Mouse (Mus musculus) left cerebral cortex, adult 2 months (tissue): ENCODE measurements at regions not wholly inside any gene's neighbourhood (a gene's known extent, or its start where the extent isn't known, plus 50 kb on each side); places are given as distances from the start of the nearest gene placed in this dataset.

Experiments
- DNase-seq, 2 experiments: peaks; one replicate each; pipeline ENCODE4 v3.0.0; 2021 to 2022; ENCODE audit warnings: low spot score in 2 of 2, mixed read lengths in 1 of 2; ENCODE audit errors: extremely low spot score in 1 of 2
- H3K27ac ChIP-seq: fragments of 200-600 bp; 2 replicates; pipeline ENCODE4 v1.8.1; 2022
- H3K4me3 ChIP-seq: fragments of 200-600 bp; 2 replicates; pipeline ENCODE4 v1.8.1; 2022
- CTCF ChIP-seq: fragments of 200-600 bp; IDR thresholded peaks from 2 replicates; pipeline ENCODE4 v1.8.1; 2022; ENCODE audit warnings: antibody characterized with exemption, mild to moderate bottlenecking, moderate library complexity
- intact Hi-C: fragments of 180-260 bp; cut with DNase I; formaldehyde crosslinking; loops from one replicate; pipeline ENCODE4 v1.15.1; 2025

DNA sequence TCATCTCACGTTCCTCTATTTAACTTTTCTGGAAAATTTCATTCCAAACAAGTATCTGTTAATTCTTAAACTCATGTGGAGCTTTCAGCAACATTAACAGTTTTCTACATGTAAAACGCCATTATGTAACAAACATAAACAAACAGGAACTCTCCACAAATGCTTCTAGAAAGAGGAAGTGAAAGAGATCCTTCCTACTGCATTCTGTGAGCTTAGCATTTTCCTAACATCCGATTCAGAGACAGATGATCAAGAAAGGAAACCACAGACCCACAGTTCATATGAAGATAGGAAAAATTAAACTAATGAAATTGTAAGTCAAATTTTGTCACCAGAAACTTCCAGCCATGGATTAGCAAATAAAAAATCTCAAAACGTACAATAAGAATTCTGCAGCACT, 1070.6 kb upstream of the Cited2 start:
- no peak for TF ChIP-seq CTCF
- intact Hi-C loops, result no loop called here
- Histone ChIP-seq H3K4me3 (no peak overlapping the region), H3K27ac (no peak overlapping the region)
- no peak for DNase-seq

DNA sequence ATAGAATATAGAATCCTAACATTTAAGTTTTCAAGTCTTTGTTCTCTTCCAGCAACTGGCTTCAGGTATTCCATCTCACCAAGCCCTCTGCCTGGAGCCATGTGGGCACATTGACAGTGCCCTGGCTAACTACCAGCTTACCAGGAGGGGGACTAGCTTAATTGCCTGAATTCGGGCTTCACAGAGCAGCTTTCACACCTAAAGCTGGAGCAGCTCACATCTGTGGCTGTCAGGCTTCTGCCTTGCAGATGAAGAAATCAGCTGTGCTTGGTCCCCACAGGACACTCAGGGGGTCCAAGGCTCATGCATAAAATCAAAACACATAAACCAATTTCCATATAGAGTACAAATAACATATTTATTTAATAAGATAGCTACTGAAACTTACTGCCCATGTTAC, 1058.5 kb upstream of the Cited2 start:
- no peak for DNase-seq
- intact Hi-C loops, result no loop called here
- TF ChIP-seq CTCF, result no peak
- Histone ChIP-seq H3K4me3 (no peak overlapping the region), H3K27ac (no peak overlapping the region)

DNA sequence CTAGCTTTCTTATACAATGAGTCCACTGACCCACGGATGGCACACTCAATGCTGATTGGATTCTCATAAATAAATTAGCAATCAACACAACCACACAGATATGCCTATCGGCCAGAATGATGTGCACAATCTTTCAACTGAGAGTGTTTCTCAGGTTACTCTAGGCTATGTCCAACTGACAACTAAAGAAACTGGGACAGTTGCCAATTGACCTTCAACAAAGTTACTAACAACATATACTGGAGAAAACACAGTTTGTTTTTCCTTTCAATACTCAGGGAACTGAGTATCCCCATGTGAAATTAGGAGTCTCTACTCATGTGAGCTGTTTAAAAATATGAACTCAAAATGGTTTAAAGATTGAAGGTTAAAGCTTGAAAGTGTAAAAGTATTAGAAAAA, 1052.7 kb upstream of the Cited2 start:
- Histone ChIP-seq H3K4me3 (no peak overlapping the region), H3K27ac (no peak overlapping the region)
- intact Hi-C loops, result no loop called here
- TF ChIP-seq CTCF, result no peak
- DNase-seq, result no peak

DNA sequence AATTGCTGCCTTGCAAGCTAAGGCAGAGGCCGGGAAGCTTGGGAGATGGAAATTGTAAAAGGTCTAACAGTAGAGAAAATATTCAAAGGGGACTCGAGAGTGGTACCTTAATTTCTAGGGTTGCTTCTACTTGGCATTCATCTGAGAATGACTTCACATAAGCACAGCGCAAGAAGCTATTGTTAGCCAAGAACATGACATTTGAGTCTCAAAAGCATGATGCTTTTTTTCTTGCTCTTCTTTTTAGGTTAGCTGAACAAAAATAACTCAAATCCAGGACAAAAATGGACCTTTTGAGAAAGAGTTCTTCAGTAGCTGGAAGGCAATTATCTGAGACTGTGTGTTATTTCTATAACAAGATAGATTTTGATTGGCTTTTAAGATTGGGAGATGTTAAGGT, 1042.0 kb upstream of the Cited2 start:
- no peak for DNase-seq
- Histone ChIP-seq H3K27ac (no peak overlapping the region), H3K4me3 (no peak overlapping the region)
- no peak for TF ChIP-seq CTCF
- intact Hi-C loops, result no loop called here

DNA sequence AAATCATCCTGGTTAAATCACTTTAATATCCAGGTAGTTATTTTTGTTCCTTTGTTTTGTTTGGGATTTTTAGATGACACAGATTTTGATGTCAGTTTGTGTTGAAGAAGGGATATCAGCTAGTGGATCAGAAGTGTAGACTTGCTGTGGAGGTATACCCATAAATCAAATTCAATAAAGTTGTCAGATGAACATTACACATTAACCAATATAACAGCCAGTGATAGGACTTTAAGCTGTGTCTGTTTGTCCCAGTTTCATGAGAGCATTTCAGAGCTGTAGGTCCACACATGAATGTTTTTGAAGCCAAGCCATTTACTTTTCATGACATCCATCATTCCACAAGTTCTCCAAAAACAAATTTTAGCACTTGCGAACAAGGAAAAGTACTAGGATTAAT, 1037.7 kb upstream of the Cited2 start:
- H3K4me3 ChIP-seq, result no peak overlapping the region
- DNase-seq, result no peak
- no peak for TF ChIP-seq CTCF
- H3K27ac ChIP-seq, result no peak overlapping the region
- intact Hi-C loops, result no loop called here

DNA sequence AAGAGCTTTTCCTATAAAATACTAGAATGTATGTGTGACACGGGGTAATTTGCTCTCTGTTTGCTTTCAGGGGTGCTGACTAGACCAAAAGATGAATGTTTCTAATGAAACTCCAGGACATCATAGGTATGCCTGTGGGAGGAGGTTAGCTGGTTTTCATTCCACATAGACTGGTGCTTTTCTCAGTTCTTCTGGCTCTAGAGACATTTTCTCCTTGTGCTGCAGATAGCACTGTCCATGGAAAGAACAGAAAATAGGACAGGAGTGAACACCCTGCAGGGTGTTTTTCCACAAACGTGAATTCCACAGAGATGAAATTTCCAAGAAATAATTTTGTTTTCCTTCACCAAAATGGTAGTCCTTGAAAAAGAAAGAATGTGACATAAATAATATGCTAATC, 1016.0 kb upstream of the Cited2 start:
- intact Hi-C loops, result no loop called here
- TF ChIP-seq CTCF, result no peak

DNA sequence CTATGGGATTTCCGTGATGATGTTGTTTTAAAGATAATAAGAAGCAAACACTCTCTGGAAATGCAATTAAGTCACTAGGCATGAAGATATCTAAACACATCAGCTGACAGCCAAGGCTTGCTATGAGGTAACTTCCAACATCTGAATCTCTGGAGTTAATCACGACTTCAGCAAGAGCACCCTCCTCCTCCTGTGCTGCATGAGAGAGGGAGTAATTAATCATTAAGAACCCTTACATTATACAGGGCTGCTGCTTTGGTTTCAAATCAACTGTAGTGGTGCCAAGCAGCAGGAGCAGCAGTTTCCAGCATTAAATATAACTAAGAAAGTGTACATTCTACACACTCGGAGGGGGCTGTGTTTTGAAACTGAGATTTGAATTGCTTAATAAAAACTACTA, 1009.9 kb upstream of the Cited2 start:
- H3K27ac ChIP-seq, result no peak overlapping the region
- TF ChIP-seq CTCF, result no peak
- intact Hi-C loops, result no loop called here
- no peak overlapping the region for H3K4me3 ChIP-seq
- DNase-seq, result no peak

More for the DNA sequence above, 1016.0 kb upstream of the Cited2 start:
- no peak overlapping the region for H3K27ac ChIP-seq
- H3K4me3 ChIP-seq, result no peak overlapping the region
- DNase-seq, result no peak

DNA sequence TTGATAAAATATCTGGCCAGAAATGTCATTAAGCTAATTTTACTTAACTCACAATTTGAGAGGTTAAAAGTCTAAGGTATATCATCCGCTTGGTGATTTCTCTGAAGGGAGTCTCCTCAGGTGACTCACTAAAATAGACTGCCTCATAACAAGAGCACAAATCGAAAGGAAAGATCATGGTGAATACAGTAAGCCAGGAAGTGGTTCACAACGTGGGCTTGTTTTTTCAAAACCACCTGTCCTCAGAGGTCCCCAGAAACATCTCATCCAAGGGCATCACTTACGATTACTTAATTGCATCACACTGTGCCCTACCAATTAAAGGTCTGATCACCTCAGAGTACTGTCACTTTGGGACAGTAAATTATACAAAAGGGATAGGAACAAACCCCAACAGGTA, 1009.0 kb upstream of the Cited2 start:
- DNase-seq, result no peak
- intact Hi-C loops, result no loop called here
- Histone ChIP-seq H3K27ac (no peak overlapping the region), H3K4me3 (no peak overlapping the region)
- TF ChIP-seq CTCF, result no peak

DNA sequence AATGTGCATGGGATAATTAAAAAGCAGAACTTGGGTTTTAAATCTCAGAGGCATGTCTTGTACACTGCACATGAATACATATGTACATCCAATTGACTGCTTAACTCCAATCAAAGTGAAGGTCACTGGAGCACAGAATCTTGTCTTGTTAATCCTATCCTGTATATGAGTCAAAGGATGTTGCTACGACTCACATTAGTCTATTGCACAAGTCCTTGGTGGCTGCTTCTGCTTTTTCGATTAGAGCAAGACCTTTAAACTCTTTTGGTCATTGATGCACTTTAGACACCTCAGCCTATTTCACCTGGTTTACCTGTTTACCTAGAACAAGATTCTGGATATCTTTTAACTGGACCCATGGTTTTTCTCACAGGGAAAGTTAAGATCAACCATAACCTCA, 1008.5 kb upstream of the Cited2 start:
- no peak for DNase-seq
- TF ChIP-seq CTCF, result no peak
- H3K27ac ChIP-seq, result no peak overlapping the region
- no peak overlapping the region for H3K4me3 ChIP-seq
- intact Hi-C loops, result no loop called here

DNA sequence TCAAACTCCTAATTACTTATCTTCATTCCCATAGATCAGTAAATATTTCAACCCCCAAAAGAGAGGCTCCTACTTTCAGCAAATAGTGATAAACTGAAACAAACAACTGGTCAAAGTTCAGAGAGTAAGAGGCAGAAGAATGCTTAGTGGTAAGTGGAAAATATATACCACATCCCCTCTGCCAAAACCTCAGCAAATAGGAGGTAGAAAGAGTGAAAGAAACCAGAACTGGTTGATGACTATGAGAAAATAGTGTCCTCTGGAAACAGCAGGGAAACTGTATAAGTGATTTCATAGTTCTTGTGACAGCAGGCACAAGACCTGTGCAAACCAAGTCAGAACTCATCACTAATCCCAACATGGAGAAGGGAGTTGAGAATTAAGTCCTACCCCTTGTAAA, 980.8 kb upstream of the Cited2 start:
- Histone ChIP-seq H3K4me3 (no peak overlapping the region), H3K27ac (no peak overlapping the region)
- no peak for DNase-seq
- intact Hi-C loops, result no loop called here
- TF ChIP-seq CTCF, result no peak

DNA sequence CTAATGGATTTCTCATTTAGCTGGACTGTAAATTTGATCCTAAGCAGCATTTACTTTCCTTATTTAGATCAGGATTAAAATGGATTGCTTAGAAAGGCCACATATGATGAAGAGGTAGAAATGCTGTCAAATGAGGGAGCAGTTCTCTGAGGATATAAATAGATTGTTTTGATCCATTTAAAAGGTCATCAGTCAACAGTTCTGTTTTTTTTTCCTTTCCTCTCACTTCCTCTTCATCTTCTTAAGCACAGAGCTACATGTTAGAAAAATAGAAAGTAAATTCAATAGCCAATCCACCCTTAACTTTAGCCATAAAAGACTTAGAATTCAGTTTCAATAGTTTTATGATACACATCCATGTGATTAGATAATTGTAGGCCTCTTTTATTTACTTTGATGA, 971.5 kb upstream of the Cited2 start:
- intact Hi-C loops, result no loop called here
- DNase-seq, result no peak
- no peak overlapping the region for H3K4me3 ChIP-seq
- no peak overlapping the region for H3K27ac ChIP-seq
- no peak for TF ChIP-seq CTCF

DNA sequence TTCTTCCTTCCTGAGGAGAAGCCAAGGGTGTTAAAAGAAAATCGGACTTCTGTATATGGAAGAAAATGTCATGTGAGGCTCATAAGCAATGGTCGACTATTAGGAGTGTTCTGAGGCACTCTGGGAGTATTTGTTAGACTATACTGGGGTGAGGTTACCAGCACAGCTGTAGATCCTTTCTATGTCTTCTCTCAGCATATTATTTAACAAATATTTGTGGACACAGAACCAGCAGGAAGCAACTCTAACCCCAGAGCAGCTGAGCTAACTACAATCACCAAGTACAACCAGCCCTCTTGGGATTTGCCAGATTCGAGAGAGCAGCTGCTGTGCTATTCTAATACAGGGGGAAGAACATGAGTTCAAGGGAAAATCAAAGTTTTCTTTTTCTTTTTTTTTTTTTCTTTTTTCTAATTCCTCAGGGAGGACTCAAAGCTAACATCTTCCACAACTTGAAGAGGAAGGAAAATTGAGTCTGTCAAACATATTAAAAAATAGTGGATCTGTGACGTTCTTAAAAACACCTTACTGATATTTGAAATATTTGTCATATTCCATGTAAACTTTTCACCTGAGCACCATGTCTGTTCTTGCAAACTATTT, 933.3 kb upstream of the Cited2 start:
- no peak for TF ChIP-seq CTCF
- no peak for DNase-seq
- intact Hi-C loops, result no loop called here
- Histone ChIP-seq H3K27ac (no peak overlapping the region), H3K4me3 (no peak overlapping the region)

DNA sequence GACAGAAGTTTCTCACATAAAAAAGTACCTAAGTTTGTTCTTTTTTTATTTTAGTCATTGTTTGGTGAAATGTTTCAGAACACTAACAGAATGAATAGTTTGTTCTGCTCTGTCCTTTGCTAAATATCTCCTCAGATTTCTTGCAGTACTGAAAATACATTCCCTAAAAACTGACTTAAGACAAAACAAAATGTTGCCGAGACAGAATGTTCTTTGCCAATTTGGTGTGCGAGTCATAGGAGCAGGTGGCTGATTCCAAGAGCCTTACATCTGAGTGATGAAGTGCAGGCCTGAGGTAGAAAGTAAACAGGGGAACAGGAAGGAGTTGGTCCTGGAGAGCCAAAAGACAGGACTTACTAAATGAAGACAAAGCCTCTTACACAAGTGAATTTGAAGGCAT, 919.0 kb upstream of the Cited2 start:
- Histone ChIP-seq H3K4me3 (no peak overlapping the region), H3K27ac (no peak overlapping the region)
- DNase-seq, result no peak
- intact Hi-C loops, result no loop called here
- no peak for TF ChIP-seq CTCF

DNA sequence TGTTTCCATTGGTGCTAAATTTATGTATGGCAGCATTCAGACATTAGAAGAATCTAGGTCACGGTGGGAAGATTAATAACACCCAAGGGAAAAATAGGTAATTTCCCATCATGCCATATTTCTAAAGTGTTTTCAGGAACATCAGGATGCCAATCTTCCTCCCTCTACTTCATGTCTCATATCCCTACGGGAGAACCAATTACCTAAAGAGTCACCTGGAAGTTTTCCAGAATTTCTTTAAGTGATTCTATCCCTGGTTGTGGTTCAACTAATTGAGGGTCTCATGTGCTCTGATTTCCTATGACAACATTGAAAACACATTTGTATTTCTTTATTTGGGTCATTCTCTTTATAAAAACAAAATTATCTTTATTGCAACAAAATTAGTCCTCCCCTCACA, 912.3 kb upstream of the Cited2 start:
- intact Hi-C loops, result no loop called here
- DNase-seq, result no peak
- Histone ChIP-seq H3K27ac (no peak overlapping the region), H3K4me3 (no peak overlapping the region)
- TF ChIP-seq CTCF, result no peak
